In the genomic region with DNA sequence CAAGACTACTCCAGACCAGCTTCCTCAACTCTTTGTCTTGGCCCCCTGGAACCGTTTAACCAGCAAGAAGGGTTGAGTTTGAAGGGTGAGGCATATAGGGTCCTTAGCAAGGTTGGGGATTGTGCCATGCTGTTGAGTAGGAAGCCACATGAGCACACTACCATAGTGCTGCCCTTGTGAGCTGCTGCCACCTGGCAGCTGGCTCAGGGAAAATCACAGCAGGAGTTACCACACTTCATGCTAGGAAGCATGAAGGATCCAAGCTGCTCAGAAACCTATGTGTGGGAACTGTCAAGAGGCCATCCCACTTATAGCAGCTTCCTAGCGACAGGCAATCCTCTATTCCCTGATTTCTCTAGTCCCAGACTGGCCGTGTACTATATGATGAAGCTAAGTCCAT, we compare ENCODE assay signal across 30 mouse cellular contexts. TPM values are rescaled to one million over a fixed set of nuclear protein-coding genes. Genes with fewer than 3 reads are reported as not detected.
DNase-seq lines count a peak whose midpoint lies in the region; ATAC-seq and TF ChIP-seq lines count a peak whose summit lies in the region.
"Had no signal": no experiment of that assay in that cellular context is flagged by ENCODE, and none has a peak within 500 bp of the region (broad histone marks: within the 10 kb centered on the region; RNA-seq: fewer than 3 reads in every experiment).

No protein-coding gene starts in this region.

- H3K9me3 ChIP-seq in heart, postnatal 0 days (replicated peaks; ENCODE audit: control insufficient read depth, low read length), result no peaks in the 10 kb centered on the region
- no peaks in the 10 kb centered on the region for H3K9me3 ChIP-seq in midbrain, postnatal 0 days (ENCODE audit: low read length)
- no peaks in the 10 kb centered on the region for H3K9me3 ChIP-seq in midbrain, embryonic 16.5 days (replicated peaks; ENCODE audit: control insufficient read depth, low read length, poor library complexity, severe bottlenecking)
- H3K9me3 ChIP-seq in stomach, postnatal 0 days (ENCODE audit: control insufficient read depth, low read length), result no peaks in the 10 kb centered on the region
- H3K9me3 ChIP-seq: embryonic facial prominence, embryonic 15.5 days; heart, embryonic 12.5 days; hindbrain, embryonic 12.5 days; limb, embryonic 10.5 days had no signal

- no peak for DNase-seq in heart, postnatal 0 days (ENCODE audit: low spot score)
- DNase-seq in heart, postnatal 10 days, result no peak
- DNase-seq in left cerebral cortex, adult 2 months (ENCODE audit: extremely low spot score in 1 of 2, low spot score in 2 of 2), result no peak
- no peak for DNase-seq in left cerebral cortex, postnatal 4 days
- no peak for DNase-seq in midbrain, postnatal 0 days (ENCODE audit: low spot score)
- no peak for DNase-seq in stomach, postnatal 0 days (ENCODE audit: low spot score)
- no peak for DNase-seq in spleen, adult 18-20 months
- DNase-seq: adrenal gland, postnatal 10 days; cerebellum, adult 8-10 months; cerebellum, postnatal 36 days; gastrocnemius, postnatal 10 days; kidney, postnatal 4 days; right cerebral cortex, postnatal 14 days; thymus, postnatal 14 days had no signal

- H3K4me1 ChIP-seq in heart, postnatal 0 days (ENCODE audit: control insufficient read depth, insufficient read depth), result peaks cover 6% of the 10 kb centered on the region; the same call in 1 of the 2 replicates
- H3K4me1 ChIP-seq in midbrain, postnatal 0 days (ENCODE audit: insufficient read depth, low read length), result peaks cover 11% of the 10 kb centered on the region
- no peaks in the 10 kb centered on the region for H3K4me1 ChIP-seq in midbrain, embryonic 16.5 days (ENCODE audit: control insufficient read depth, insufficient read depth, low read length)
- H3K4me1 ChIP-seq in stomach, postnatal 0 days (replicated peaks; ENCODE audit: control insufficient read depth, insufficient read depth), result no peaks in the 10 kb centered on the region
- H3K4me1 ChIP-seq: embryonic facial prominence, embryonic 15.5 days had no signal

- WGBS in heart, postnatal 0 days, result 63% methylated on average over 3 of the region's 3 CpGs
- WGBS in midbrain, postnatal 0 days, result 79% methylated on average over 3 of the region's 3 CpGs
- WGBS in midbrain, embryonic 16.5 days, result 80% methylated on average over 3 of the region's 3 CpGs
- WGBS in stomach, postnatal 0 days, result 68% methylated on average over 3 of the region's 3 CpGs

- H3K4me2 ChIP-seq in heart, postnatal 0 days (ENCODE audit: low read depth, low read length), result peak overlapping the region; percentile 44
- H3K4me2 ChIP-seq in midbrain, postnatal 0 days (ENCODE audit: low read depth, low read length, poor library complexity, severe bottlenecking), result no peak overlapping the region
- no peak overlapping the region for H3K4me2 ChIP-seq in midbrain, embryonic 16.5 days (ENCODE audit: low read length)
- no peak overlapping the region for H3K4me2 ChIP-seq in stomach, postnatal 0 days (replicated peaks; ENCODE audit: low read depth)
- H3K4me2 ChIP-seq: embryonic facial prominence, embryonic 15.5 days; hindbrain, embryonic 12.5 days; liver, embryonic 11.5 days; midbrain, embryonic 11.5 days had no signal

- H3K36me3 ChIP-seq in heart, postnatal 0 days (replicated peaks; ENCODE audit: control insufficient read depth, insufficient read depth, low read length), result no peaks in the 10 kb centered on the region
- no peaks in the 10 kb centered on the region for H3K36me3 ChIP-seq in midbrain, postnatal 0 days (ENCODE audit: insufficient read depth, low read length)
- no peaks in the 10 kb centered on the region for H3K36me3 ChIP-seq in midbrain, embryonic 16.5 days (ENCODE audit: control insufficient read depth, insufficient read depth, low read length)
- H3K36me3 ChIP-seq in stomach, postnatal 0 days (ENCODE audit: control insufficient read depth, insufficient read depth, low read length), result no peaks in the 10 kb centered on the region
- H3K36me3 ChIP-seq: embryonic facial prominence, embryonic 15.5 days; heart, embryonic 12.5 days; hindbrain, embryonic 12.5 days; limb, embryonic 10.5 days had no signal

- intact Hi-C loops in heart, postnatal 10 days (cut with DNase I), result no loop called here
- intact Hi-C loops in left cerebral cortex, adult 2 months (cut with DNase I), result no loop called here
- intact Hi-C loops in left cerebral cortex, postnatal 4 days (cut with DNase I), result loop anchor here (10.0 kb wide), 1 partner anchor 94 kb away; the partner anchor contains the start of gene Kctd6

- peak; percentile 19; the same call in 1 of the 2 replicates for TF ChIP-seq CTCF in heart, postnatal 0 days (IDR thresholded peaks at IDR 0.05; ENCODE audit: low read depth)
- no peak; the same call in 1 of the 2 replicates for TF ChIP-seq CTCF in left cerebral cortex, adult 2 months (IDR thresholded peaks at IDR 0.05)
- peak; percentile 33; the same call in 1 of the 2 replicates for TF ChIP-seq CTCF in midbrain, postnatal 0 days (IDR thresholded peaks at IDR 0.05)
- peak; percentile 54 for TF ChIP-seq CTCF in stomach, postnatal 0 days (IDR thresholded peaks at IDR 0.05; ENCODE audit: low read depth)

- H3K4me3 ChIP-seq in heart, postnatal 0 days (ENCODE audit: low read depth, low read length), result 0 out of 2 replicates have a peak overlapping the region, but pooled peaks have one; percentile 10
- peak overlapping the region; percentile 43 for H3K4me3 ChIP-seq in left cerebral cortex, adult 2 months
- no peak overlapping the region for H3K4me3 ChIP-seq in midbrain, postnatal 0 days (ENCODE audit: low read depth, low read length)
- H3K4me3 ChIP-seq in midbrain, embryonic 16.5 days (ENCODE audit: low read depth, low read length), result no peak overlapping the region
- H3K4me3 ChIP-seq in stomach, postnatal 0 days (ENCODE audit: low read depth, low read length), result no peak overlapping the region
- H3K4me3 ChIP-seq: embryonic facial prominence, embryonic 15.5 days; heart, embryonic 12.5 days; hindbrain, embryonic 12.5 days; limb, embryonic 10.5 days had no signal

- no peak for ATAC-seq in heart, postnatal 0 days (ENCODE audit: insufficient read depth, low read depth)
- ATAC-seq in midbrain, postnatal 0 days (ENCODE audit: low FRiP score), result no peak
- ATAC-seq in midbrain, embryonic 16.5 days, result no peak
- no peak for ATAC-seq in stomach, postnatal 0 days (ENCODE audit: low FRiP score, low TSS enrichment)
- ATAC-seq: activated CD4-positive, CD25-positive, alpha-beta regulatory T cell, adult 4 months; inflammation-experienced regulatory T-cells, adult 6 months had no signal

- H3K9ac ChIP-seq in heart, postnatal 0 days (replicated peaks; ENCODE audit: low read depth, low read length), result no peak overlapping the region
- H3K9ac ChIP-seq in midbrain, postnatal 0 days (replicated peaks; ENCODE audit: low read length, poor library complexity, severe bottlenecking), result no peak overlapping the region
- no peak overlapping the region for H3K9ac ChIP-seq in midbrain, embryonic 16.5 days (ENCODE audit: low read depth, low read length)
- H3K9ac ChIP-seq in stomach, postnatal 0 days (ENCODE audit: low read length), result no peak overlapping the region
- H3K9ac ChIP-seq: embryonic facial prominence, embryonic 15.5 days; heart, embryonic 12.5 days; hindbrain, embryonic 12.5 days had no signal

- no peak overlapping the region for H3K27ac ChIP-seq in heart, postnatal 0 days (ENCODE audit: low read depth)
- H3K27ac ChIP-seq in left cerebral cortex, adult 2 months, result peak overlapping the region; percentile 81
- H3K27ac ChIP-seq in midbrain, postnatal 0 days (ENCODE audit: low read depth, low read length), result no peak overlapping the region
- no peak overlapping the region for H3K27ac ChIP-seq in midbrain, embryonic 16.5 days (ENCODE audit: low read length)
- H3K27ac ChIP-seq in stomach, postnatal 0 days (replicated peaks), result no peak overlapping the region
- H3K27ac ChIP-seq: embryonic facial prominence, embryonic 15.5 days; hindbrain, embryonic 12.5 days had no signal

- H3K27me3 ChIP-seq in heart, postnatal 0 days (ENCODE audit: control insufficient read depth, insufficient read depth, low read length), result no peaks in the 10 kb centered on the region
- no peaks in the 10 kb centered on the region for H3K27me3 ChIP-seq in midbrain, postnatal 0 days (ENCODE audit: insufficient read depth, low read length)
- no peaks in the 10 kb centered on the region; the same call in 1 of the 2 replicates for H3K27me3 ChIP-seq in midbrain, embryonic 16.5 days (ENCODE audit: control insufficient read depth, insufficient read depth, low read depth, low read length)
- H3K27me3 ChIP-seq in stomach, postnatal 0 days (ENCODE audit: control insufficient read depth, insufficient read depth, low read length), result no peaks in the 10 kb centered on the region
- H3K27me3 ChIP-seq: embryonic facial prominence, embryonic 15.5 days; heart, embryonic 12.5 days had no signal

- no peak for TF ChIP-seq EP300 in heart, postnatal 0 days (IDR thresholded peaks at IDR 0.05; ENCODE audit: low read depth)
- no peak for TF ChIP-seq EP300 in stomach, postnatal 0 days (optimal IDR thresholded peaks at IDR 0.05)

RNA-seq across cellular contexts. Expression of gene Fam107a, which starts 9.2 kb away (rescaled TPM):
- 3.2 and 5.0 TPM in 2 replicates for total RNA-seq in heart, postnatal 0 days (2014; rRNA removed; ENCODE audit: low replicate concordance)
- polyA plus RNA-seq in heart, postnatal 0 days (2015; fragmentation: Nextera tagmentation; extraction: Ambion mirVana), result 0.14 and 0.26 TPM in 2 replicates
- 10 to 100 TPM in 1 of 2 experiments, 1 to 10 TPM in 1; 2.7 to 11.2 TPM for total RNA-seq in heart, postnatal 10 days (2021)
- total RNA-seq in left cerebral cortex, adult 2 months (2021), result 100 to 1,000 TPM; 321 to 343 TPM
- total RNA-seq in left cerebral cortex, postnatal 4 days (2021), result 1 to 10 TPM; 3.3 to 3.5 TPM
- 6.0 and 14.6 TPM in 2 replicates for total RNA-seq in midbrain, postnatal 0 days (2014; rRNA removed)
- polyA plus RNA-seq in midbrain, postnatal 0 days (2015; fragmentation: Nextera tagmentation; extraction: Ambion mirVana), result 0.93 and 1.4 TPM in 2 replicates
- 0.92 and 1.4 TPM in 2 replicates for polyA plus RNA-seq in midbrain, embryonic 16.5 days (2015; fragmentation: Nextera tagmentation; extraction: Ambion mirVana)
- polyA plus RNA-seq in stomach, postnatal 0 days (2015; fragmentation: Nextera tagmentation; extraction: Ambion mirVana), result 0.31 and 0.36 TPM in 2 replicates
- total RNA-seq: granulocyte monocyte progenitor cell, adult 5-6 weeks; megakaryocyte progenitor cell, adult 5-6 weeks; MEL; monocyte, adult 5-6 weeks; neutrophil, adult 5-6 weeks had no signal
- polyA plus RNA-seq: activated CD4-positive, CD25-positive, alpha-beta regulatory T cell, adult 4 months; C2C12; inflammation-experienced regulatory T-cells, adult 6 months had no signal

RNA-seq across cellular contexts. Expression of gene Acox2, which starts 49.5 kb away (rescaled TPM):
- 0.39 TPM in 1 of 2 replicates, not detected in the other for total RNA-seq in heart, postnatal 0 days (2014; rRNA removed; ENCODE audit: low replicate concordance)
- 0.15 TPM in 1 of 2 replicates, not detected in the other for polyA plus RNA-seq in heart, postnatal 0 days (2015; fragmentation: Nextera tagmentation; extraction: Ambion mirVana)
- under 1 TPM in 1 of 2 experiments, not detected in 1; 0.69 TPM for total RNA-seq in heart, postnatal 10 days (2021)
- total RNA-seq in left cerebral cortex, adult 2 months (2021), result under 1 TPM in 1 of 2 experiments, not detected in 1; 0.36 TPM
- under 1 TPM; 0.72 TPM for total RNA-seq in left cerebral cortex, postnatal 4 days (2021)
- total RNA-seq in midbrain, postnatal 0 days (2014; rRNA removed), result 0.44 TPM in 1 of 2 replicates, not detected in the other
- polyA plus RNA-seq in midbrain, postnatal 0 days (2015; fragmentation: Nextera tagmentation; extraction: Ambion mirVana), result 0.10 and 0.28 TPM in 2 replicates
- not detected in 2 replicates for polyA plus RNA-seq in midbrain, embryonic 16.5 days (2015; fragmentation: Nextera tagmentation; extraction: Ambion mirVana)
- polyA plus RNA-seq in stomach, postnatal 0 days (2015; fragmentation: Nextera tagmentation; extraction: Ambion mirVana), result 6.0 and 7.2 TPM in 2 replicates
- total RNA-seq: granulocyte monocyte progenitor cell, adult 5-6 weeks; megakaryocyte progenitor cell, adult 5-6 weeks; MEL; monocyte, adult 5-6 weeks; neutrophil, adult 5-6 weeks had no signal
- polyA plus RNA-seq: activated CD4-positive, CD25-positive, alpha-beta regulatory T cell, adult 4 months; C2C12; inflammation-experienced regulatory T-cells, adult 6 months; kidney, embryonic 14.5 days; midbrain, embryonic 11.5 days had no signal

Comparison
In these comparisons a context has a peak if more than half of its experiments do, and no peak if none do; other contexts are left out.
1. RNA of gene Fam107a, which starts 9.2 kb away (total RNA-seq): 321 to 343 TPM in left cerebral cortex, adult 2 months; 6.0 to 14.6 TPM in midbrain, postnatal 0 days, 2.7 to 11.2 TPM in heart, postnatal 10 days, 3.3 to 3.5 TPM in left cerebral cortex, postnatal 4 days and 3.2 to 5.0 TPM in heart, postnatal 0 days; every median in the first group is over 10 times any median in the second.
2. H3K4me3 ChIP-seq: peak in heart, postnatal 0 days (single experiment) and left cerebral cortex, adult 2 months (single experiment); none in midbrain, postnatal 0 days (single experiment), midbrain, embryonic 16.5 days (single experiment) and stomach, postnatal 0 days (single experiment).